Mouse (Mus musculus): ENCODE measurements around the gene Hydin. TPM values are rescaled to one million over a fixed set of nuclear protein-coding genes. Genes with fewer than 3 reads are reported as not detected.
"Not testable (repeated sequence)": the region's sequence is repeated elsewhere in the genome, so short reads cannot be mapped to it uniquely, and the experiment has no call there.

Hydin gene
- polyA plus RNA-seq, 1 experiment: not detected

DNA sequence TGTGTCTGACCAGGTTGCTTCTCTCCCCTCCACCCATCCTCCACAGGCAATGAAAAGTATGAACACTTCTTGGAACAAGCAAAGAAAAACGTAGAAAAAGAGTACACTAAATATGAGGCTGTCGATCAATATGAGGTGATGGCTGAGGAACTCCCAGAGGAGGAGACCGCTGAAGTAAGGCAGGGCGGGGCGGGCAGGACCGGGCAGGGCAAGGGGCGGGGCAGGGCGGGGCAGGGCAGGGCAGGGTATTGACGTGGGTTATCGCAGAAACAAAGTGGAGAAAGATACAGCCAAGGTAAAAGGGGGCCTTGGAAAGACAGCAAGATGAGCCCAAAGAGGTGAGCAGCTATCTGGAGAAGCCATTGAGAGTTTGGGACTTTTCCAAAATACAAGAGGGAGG, 236.1 kb downstream of the Hydin start:
- 33% methylated on average over 10 of the region's 10 CpGs for WGBS
- TF ChIP-seq CTCF (IDR thresholded peaks at IDR 0.05; ENCODE audit: insufficient read depth, low read depth, low read length) (no peak), POLR2A (IDR thresholded peaks at IDR 0.05; ENCODE audit: insufficient read depth, low read depth, low read length) (no peak)
- Histone ChIP-seq H3K4me3 (ENCODE audit: insufficient read depth, low read depth, low read length) (no peak overlapping the region), H3K4me1 (ENCODE audit: control insufficient read depth, insufficient read depth, low read length) (no peaks in the 10 kb centered on the region), H3K27ac (ENCODE audit: insufficient read depth, low read depth, low read length) (no peak overlapping the region)

DNA sequence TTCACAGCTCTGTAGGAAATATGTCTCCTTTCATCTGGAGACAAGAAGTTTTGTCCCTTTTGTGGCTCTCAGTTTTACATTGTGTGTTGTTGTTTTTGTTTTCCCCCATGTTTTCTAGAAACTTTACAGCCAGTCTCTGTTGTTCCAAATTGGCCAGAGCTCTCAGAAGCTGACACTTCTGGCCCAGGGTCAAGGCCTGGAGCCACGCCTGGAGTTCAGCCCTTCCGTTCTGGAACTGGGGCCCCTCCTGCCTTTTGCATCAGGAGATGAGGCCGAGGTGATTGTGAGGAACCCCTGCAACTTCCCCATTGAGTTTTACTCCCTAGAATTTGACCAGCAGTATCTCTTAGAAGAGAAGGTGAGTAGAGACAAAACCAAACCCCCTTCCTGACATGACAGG, 242.0 kb downstream of the Hydin start:
- TF ChIP-seq CTCF (IDR thresholded peaks at IDR 0.05; ENCODE audit: insufficient read depth, low read depth, low read length): no peak
- TF ChIP-seq POLR2A (IDR thresholded peaks at IDR 0.05; ENCODE audit: insufficient read depth, low read depth, low read length): no peak
- Histone ChIP-seq H3K27ac (ENCODE audit: insufficient read depth, low read depth, low read length) (no peak overlapping the region), H3K4me1 (ENCODE audit: control insufficient read depth, insufficient read depth, low read length) (no peaks in the 10 kb centered on the region), H3K4me3 (ENCODE audit: insufficient read depth, low read depth, low read length) (no peak overlapping the region)
- WGBS: 44% methylated on average over 3 of the region's 3 CpGs

DNA sequence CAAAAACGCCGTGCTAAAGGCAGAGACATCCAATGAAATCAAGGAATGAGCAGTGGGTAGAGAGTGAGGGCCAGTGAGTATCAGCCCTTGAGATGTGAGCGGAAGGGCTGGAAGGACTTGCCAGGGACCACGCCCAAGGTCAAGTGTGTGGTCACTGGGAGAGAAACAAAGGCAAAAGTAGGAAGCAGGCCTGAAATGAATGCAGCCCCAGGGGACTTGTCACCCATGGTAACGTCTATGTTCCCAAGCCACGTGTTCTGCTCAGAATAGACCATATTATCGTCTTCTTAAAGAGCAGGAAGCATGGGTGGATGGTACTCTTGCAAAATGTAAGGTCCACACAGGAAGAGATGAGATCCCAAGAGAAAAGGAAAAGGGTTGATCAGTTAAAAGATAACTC, 253.0 kb downstream of the Hydin start:
- 83% methylated on average over 7 of the region's 7 CpGs for WGBS
- Histone ChIP-seq H3K4me3 (ENCODE audit: insufficient read depth, low read depth, low read length) (no peak overlapping the region), H3K27ac (ENCODE audit: insufficient read depth, low read depth, low read length) (no peak overlapping the region), H3K4me1 (ENCODE audit: control insufficient read depth, insufficient read depth, low read length) (no peaks in the 10 kb centered on the region)
- TF ChIP-seq POLR2A (IDR thresholded peaks at IDR 0.05; ENCODE audit: insufficient read depth, low read depth, low read length) (no peak), CTCF (IDR thresholded peaks at IDR 0.05; ENCODE audit: insufficient read depth, low read depth, low read length) (no peak)

DNA sequence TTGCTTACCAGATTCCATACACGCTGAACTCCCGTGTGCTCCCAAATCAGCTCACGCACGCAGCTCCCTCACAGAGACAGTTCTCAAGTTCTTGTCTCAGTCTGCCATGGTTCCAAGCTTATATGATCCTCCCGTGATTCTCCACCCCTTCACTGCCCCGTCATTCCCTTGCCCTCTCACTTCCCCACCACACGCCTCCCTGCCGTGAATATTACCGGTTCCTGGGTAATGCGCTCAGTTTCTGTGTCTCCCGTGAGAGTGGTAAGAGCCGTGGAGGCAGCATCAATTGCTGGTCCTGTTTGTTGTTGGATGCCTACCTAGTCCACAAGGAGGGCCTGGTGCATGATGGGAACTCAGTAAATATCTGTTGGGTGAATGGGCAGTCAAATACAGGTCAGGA, 255.1 kb downstream of the Hydin start:
- Histone ChIP-seq H3K4me1 (ENCODE audit: control insufficient read depth, insufficient read depth, low read length) (no peaks in the 10 kb centered on the region), H3K27ac (ENCODE audit: insufficient read depth, low read depth, low read length) (no peak overlapping the region), H3K4me3 (ENCODE audit: insufficient read depth, low read depth, low read length) (no peak overlapping the region)
- 92% methylated on average over 12 of the region's 12 CpGs for whole genome bisulfite sequencing
- no peak for TF ChIP-seq CTCF (IDR thresholded peaks at IDR 0.05; ENCODE audit: insufficient read depth, low read depth, low read length)
- TF ChIP-seq POLR2A (IDR thresholded peaks at IDR 0.05; ENCODE audit: insufficient read depth, low read depth, low read length): no peak

DNA sequence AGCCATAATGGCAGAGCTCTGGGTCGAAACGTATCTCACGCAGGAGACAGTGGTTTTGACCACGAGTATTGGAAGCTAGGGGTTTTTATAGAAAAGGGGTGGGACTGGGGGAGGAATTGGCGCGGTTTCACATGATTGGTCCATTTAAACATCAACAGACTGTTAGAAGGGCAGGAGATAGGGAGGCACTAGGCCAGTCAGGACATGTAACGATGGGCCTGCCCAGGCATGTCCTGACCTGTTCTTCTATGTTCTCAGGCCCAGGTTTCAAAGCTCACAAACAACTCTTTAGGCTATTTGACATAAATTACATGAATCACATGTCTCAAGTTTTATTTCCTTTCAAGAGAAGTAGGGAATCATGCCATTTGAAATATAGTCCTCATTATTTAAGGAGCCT, 255.7 kb downstream of the Hydin start:
- H3K4me1 ChIP-seq (ENCODE audit: control insufficient read depth, insufficient read depth, low read length); H3K4me3 ChIP-seq (ENCODE audit: insufficient read depth, low read depth, low read length); H3K27ac ChIP-seq (ENCODE audit: insufficient read depth, low read depth, low read length): not testable (repeated sequence)
- WGBS: 90% methylated on average over 7 of the region's 7 CpGs

- no peak for TF ChIP-seq CTCF (IDR thresholded peaks at IDR 0.05; ENCODE audit: insufficient read depth, low read depth, low read length)
- H3K4me3 ChIP-seq (ENCODE audit: insufficient read depth, low read depth, low read length): no peak overlapping the region
- 63% methylated on average over 15 of the region's 15 CpGs for WGBS
These were observed 256.2 kb downstream of the Hydin start for GRCm38 (mm10) chr8:110522985-110523384.

GRCm38 (mm10) chr8:110525229-110525628, 258.5 kb downstream of the Hydin start:
- no peak overlapping the region for H3K27ac ChIP-seq (ENCODE audit: insufficient read depth, low read depth, low read length)
- 67% methylated on average over 15 of the region's 15 CpGs for WGBS
- no peak for TF ChIP-seq POLR2A (IDR thresholded peaks at IDR 0.05; ENCODE audit: insufficient read depth, low read depth, low read length)
- TF ChIP-seq CTCF (IDR thresholded peaks at IDR 0.05; ENCODE audit: insufficient read depth, low read depth, low read length): no peak
- H3K4me1 ChIP-seq (ENCODE audit: control insufficient read depth, insufficient read depth, low read length): no peaks in the 10 kb centered on the region
- no peak overlapping the region for H3K4me3 ChIP-seq (ENCODE audit: insufficient read depth, low read depth, low read length)

More at GRCm38 (mm10) chr8:110522985-110523384, 256.2 kb downstream of the Hydin start:
- H3K27ac ChIP-seq (ENCODE audit: insufficient read depth, low read depth, low read length): no peak overlapping the region
- H3K4me1 ChIP-seq (ENCODE audit: control insufficient read depth, insufficient read depth, low read length): no peaks in the 10 kb centered on the region

- TF ChIP-seq POLR2A (IDR thresholded peaks at IDR 0.05; ENCODE audit: insufficient read depth, low read depth, low read length) (no peak), CTCF (IDR thresholded peaks at IDR 0.05; ENCODE audit: insufficient read depth, low read depth, low read length) (no peak)
- no peak overlapping the region for H3K27ac ChIP-seq (ENCODE audit: insufficient read depth, low read depth, low read length)
- no peak overlapping the region for H3K4me3 ChIP-seq (ENCODE audit: insufficient read depth, low read depth, low read length)
- H3K4me1 ChIP-seq (ENCODE audit: control insufficient read depth, insufficient read depth, low read length): no peaks in the 10 kb centered on the region
- WGBS: 62% methylated on average over 8 of the region's 8 CpGs
These were observed 263.4 kb downstream of the Hydin start for GRCm38 (mm10) chr8:110530008-110530762.

- H3K4me1 ChIP-seq (ENCODE audit: control insufficient read depth, insufficient read depth, low read length): no peaks in the 10 kb centered on the region
- no peak for TF ChIP-seq CTCF (IDR thresholded peaks at IDR 0.05; ENCODE audit: insufficient read depth, low read depth, low read length)
- no peak for TF ChIP-seq POLR2A (IDR thresholded peaks at IDR 0.05; ENCODE audit: insufficient read depth, low read depth, low read length)
- no peak overlapping the region for H3K27ac ChIP-seq (ENCODE audit: insufficient read depth, low read depth, low read length)
- no peak overlapping the region for H3K4me3 ChIP-seq (ENCODE audit: insufficient read depth, low read depth, low read length)
- 80% methylated on average over 6 of the region's 6 CpGs for whole genome bisulfite sequencing
These were observed 267.0 kb downstream of the Hydin start for GRCm38 (mm10) chr8:110533781-110534180.

DNA sequence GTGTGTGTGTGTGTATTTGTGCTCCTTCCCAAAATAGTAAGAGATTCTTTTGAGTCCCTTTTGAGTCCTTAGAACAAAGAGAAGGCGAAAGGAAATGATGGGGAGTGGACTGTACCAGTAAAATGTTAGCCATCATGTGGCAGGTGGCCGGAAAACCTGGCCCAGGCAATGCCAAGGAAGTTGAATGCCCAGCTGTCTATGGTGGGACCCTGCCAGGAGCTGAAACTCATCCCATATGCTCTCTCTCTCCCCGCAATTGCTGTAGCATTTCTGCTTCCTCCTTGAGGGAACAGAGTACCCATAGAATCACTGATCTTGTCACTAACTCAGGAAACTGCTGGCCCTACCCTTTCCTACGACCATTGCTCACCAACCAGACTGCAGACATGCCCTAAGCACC, 271.1 kb downstream of the Hydin start:
- Histone ChIP-seq H3K27ac (ENCODE audit: insufficient read depth, low read depth, low read length) (no peak overlapping the region), H3K4me1 (ENCODE audit: control insufficient read depth, insufficient read depth, low read length) (no peaks in the 10 kb centered on the region), H3K4me3 (ENCODE audit: insufficient read depth, low read depth, low read length) (no peak overlapping the region)
- TF ChIP-seq CTCF (IDR thresholded peaks at IDR 0.05; ENCODE audit: insufficient read depth, low read depth, low read length) (no peak), POLR2A (IDR thresholded peaks at IDR 0.05; ENCODE audit: insufficient read depth, low read depth, low read length) (no peak)
- 81% methylated on average over 4 of the region's 4 CpGs for WGBS

Data from olfactory bulb, adult 2 months (tissue).